Mouse (Mus musculus) CH12.LX (cell line): ENCODE measurements around the gene Pld3. TPM values are rescaled to one million over a fixed set of nuclear protein-coding genes. Genes with fewer than 3 reads are reported as not detected.

Source experiments
- DNase-seq: peaks from one replicate; pipeline ENCODE4 v3.0.0-alpha.2; 2013; ENCODE audit errors: extremely low read depth
- H3K27ac ChIP-seq: 2 replicates; pipeline ENCODE4 v1.5.1; 2012; ENCODE audit warnings: low read depth, mild to moderate bottlenecking, control low read depth, moderate library complexity; ENCODE audit not compliant: insufficient read depth
- H3K27me3 ChIP-seq: replicated peaks from 2 replicates; pipeline ENCODE3; 2012; ENCODE audit warnings: inconsistent platforms
- H3K36me3 ChIP-seq, 2 experiments: replicated peaks in 1 of 2; 2 replicates each; pipeline versions ENCODE3 to v1.6.1; 2012; ENCODE audit warnings: inconsistent platforms in 1 of 2, low read length in 1 of 2, mild to moderate bottlenecking in 1 of 2, mixed read lengths in 1 of 2, moderate library complexity in 1 of 2; ENCODE audit not compliant: control insufficient read depth in 1 of 2, insufficient read depth in 1 of 2
- H3K4me1 ChIP-seq, 2 experiments: 2 replicates each; pipeline ENCODE4 v1.6.1; 2012; ENCODE audit warnings: inconsistent platforms in 1 of 2, moderate library complexity in 1 of 2; ENCODE audit not compliant: insufficient read depth in 2 of 2, control insufficient read depth in 1 of 2
- H3K4me2 ChIP-seq: 2 replicates; pipeline ENCODE4 v1.6.1; 2012; ENCODE audit warnings: low read depth, mild to moderate bottlenecking, control low read depth; ENCODE audit not compliant: poor library complexity, insufficient read depth, severe bottlenecking
- H3K4me3 ChIP-seq, 3 experiments: fragments of 150-350 bp in 1 of 3; sonication (generic) in 1 of 3; replicated peaks in 1 of 3; 2 replicates each; pipeline versions ENCODE3 to v1.5.1; 2011 to 2012; ENCODE audit warnings: low read depth in 2 of 3, low read length in 2 of 3, mild to moderate bottlenecking in 2 of 3, moderate library complexity in 2 of 3, control low read depth in 1 of 3, improper control_type of control experiment in 1 of 3, inconsistent platforms in 1 of 3, mixed read lengths in 1 of 3; ENCODE audit not compliant: poor library complexity in 1 of 3
- H3K79me2 ChIP-seq: replicated peaks from 2 replicates; pipeline ENCODE4 v1.6.1; 2012; ENCODE audit warnings: mild to moderate bottlenecking, moderate library complexity; ENCODE audit not compliant: control insufficient read depth, poor library complexity, insufficient read depth, severe bottlenecking; ENCODE audit errors: extremely low read depth
- H3K9ac ChIP-seq: 2 replicates; pipeline ENCODE4 v1.6.1; 2012; ENCODE audit warnings: low read depth, mild to moderate bottlenecking, control low read depth, moderate library complexity; ENCODE audit not compliant: insufficient read depth
- H3K9me3 ChIP-seq: replicated peaks from 2 replicates; pipeline ENCODE3; 2012; ENCODE audit warnings: low read length, inconsistent platforms, mixed read lengths
- BHLHE40 ChIP-seq: IDR thresholded peaks from 2 replicates; pipeline ENCODE4 v1.6.1; 2011; ENCODE audit warnings: mild to moderate bottlenecking, low read depth, low read length, improper control_type of control experiment
- CHD1 ChIP-seq: IDR thresholded peaks from 2 replicates; pipeline ENCODE4 v1.6.1; 2012; ENCODE audit warnings: low read depth, low read length, improper control_type of control experiment, inconsistent platforms
- CHD2 ChIP-seq: IDR thresholded peaks from 2 replicates; pipeline ENCODE4 v1.6.1; 2011; ENCODE audit warnings: low read length, improper control_type of control experiment
- CTCF ChIP-seq, 2 experiments: IDR thresholded peaks in 1 of 2; conservative IDR thresholded peaks in 1 of 2; 2 replicates each; pipeline ENCODE4 v1.5.1; 2011 to 2012; ENCODE audit warnings: low read depth in 2 of 2, low read length in 2 of 2, improper control_type of control experiment in 1 of 2, inconsistent platforms in 1 of 2, mild to moderate bottlenecking in 1 of 2, moderate library complexity in 1 of 2
- GABPA ChIP-seq: IDR thresholded peaks from 2 replicates; pipeline ENCODE4 v1.6.1; 2012; ENCODE audit warnings: low read depth, low read length, improper control_type of control experiment, inconsistent platforms; ENCODE audit not compliant: insufficient replicate concordance
- HCFC1 ChIP-seq: IDR thresholded peaks from 2 replicates; pipeline ENCODE4 v1.6.1; 2012; ENCODE audit warnings: low read depth, mild to moderate bottlenecking, inconsistent platforms, low read length, improper control_type of control experiment
- JUN ChIP-seq: IDR thresholded peaks from 2 replicates; pipeline ENCODE4 v1.6.1; 2011; ENCODE audit warnings: low read depth, mild to moderate bottlenecking, low read length, improper control_type of control experiment, moderate library complexity; ENCODE audit not compliant: insufficient read depth
- JUND ChIP-seq: conservative IDR thresholded peaks from 2 replicates; pipeline ENCODE4 v1.6.1; 2011; ENCODE audit warnings: low read depth, low read length, improper control_type of control experiment
- MAX ChIP-seq: IDR thresholded peaks from 2 replicates; pipeline ENCODE4 v1.6.1; 2011; ENCODE audit warnings: low read length, improper control_type of control experiment
- MXI1 ChIP-seq: IDR thresholded peaks from 2 replicates; pipeline ENCODE4 v1.6.1; 2011; ENCODE audit warnings: mild to moderate bottlenecking, low read depth, low read length, improper control_type of control experiment
- NELFE ChIP-seq: IDR thresholded peaks from 2 replicates; pipeline ENCODE4 v1.6.1; 2011; ENCODE audit warnings: low read depth, low read length, improper control_type of control experiment
- NRF1 ChIP-seq: IDR thresholded peaks from 2 replicates; pipeline ENCODE4 v1.6.1; 2014; ENCODE audit warnings: low read depth, mild to moderate bottlenecking, inconsistent platforms, low read length, improper control_type of control experiment, moderate library complexity
- PAX5 ChIP-seq: IDR thresholded peaks from 2 replicates; pipeline ENCODE4 v1.6.1; 2012; ENCODE audit warnings: low read length, inconsistent platforms, mixed read lengths
- POLR2AphosphoS2 ChIP-seq: IDR thresholded peaks from 2 replicates; pipeline ENCODE4 v1.6.1; 2011; ENCODE audit warnings: low read depth, low read length, improper control_type of control experiment
- TBP ChIP-seq: conservative IDR thresholded peaks from 2 replicates; pipeline ENCODE4 v1.6.1; 2011; ENCODE audit warnings: low read depth, low read length, improper control_type of control experiment
- TCF12 ChIP-seq: IDR thresholded peaks from 2 replicates; pipeline ENCODE4 v1.6.1; 2014; ENCODE audit warnings: low read depth, mild to moderate bottlenecking, inconsistent platforms, low read length, improper control_type of control experiment
- UBTF ChIP-seq: IDR thresholded peaks from 2 replicates; pipeline ENCODE4 v1.6.1; 2012; ENCODE audit warnings: low read depth, mild to moderate bottlenecking, inconsistent platforms, low read length, improper control_type of control experiment, moderate library complexity
- USF1 ChIP-seq: IDR thresholded peaks from 2 replicates; pipeline ENCODE4 v1.6.1; 2014; ENCODE audit warnings: low read depth, mild to moderate bottlenecking, inconsistent platforms, low read length, improper control_type of control experiment
- ZC3H11A ChIP-seq: IDR thresholded peaks from 2 replicates; pipeline ENCODE4 v1.6.1; 2012; ENCODE audit warnings: low read depth, mild to moderate bottlenecking, inconsistent platforms, low read length, improper control_type of control experiment
- ZKSCAN1 ChIP-seq: IDR thresholded peaks from 2 replicates; pipeline ENCODE4 v1.6.1; 2012; ENCODE audit warnings: low read depth, inconsistent platforms, low read length, improper control_type of control experiment, borderline replicate concordance
- dilution Hi-C: fragments of 300-500 bp; cut with MboI; formaldehyde crosslinking; loops from 2 replicates; pipeline ENCODE4 v1.14.3; 2020; ENCODE audit warnings: low sequenced_read_pairs; ENCODE audit not compliant: extremely low pct_unique_long_range_greater_than_20kb, extremely low pct_ligation_motif_present
- in situ Hi-C: fragments of 300-500 bp; cut with MboI; formaldehyde crosslinking; loops from 3 replicates; pipeline ENCODE4 v1.14.3; 2019; ENCODE audit warnings: low sequenced_read_pairs, low pct_ligation_motif_present, low pct_unique_long_range_greater_than_20kb, mixed read lengths
- polyA plus RNA-seq: library from polyadenylated mRNA; unstranded; fragments of >175 nt; gene quantifications from 2 replicates; pipeline ENCODE4 v1.2.1, GENCODE M21; 2012; ENCODE audit warnings: low read depth; ENCODE audit not compliant: insufficient read length
- total RNA-seq, 2 experiments: library from RNA; depleted of rRNA; stranded (reverse); fragments of 300-350 nt in 1 of 2; fragments of >200 nt in 1 of 2; gene quantifications; 2 replicates each; pipeline ENCODE4 v1.2.3; 2012 to 2014

The Pld3 gene
- total and polyA plus RNA-seq, 3 experiments: 6.0 to 21.1 (median 14.1) TPM

GRCm38 (mm10) chr7:27536618-27537017 is 16.4 kb downstream of the Pld3 start:
- no peak for TF ChIP-seq POLR2AphosphoS2
- no peak for TF ChIP-seq CHD2
- no peak for TF ChIP-seq MAX
- no peak for TF ChIP-seq USF1
- TF ChIP-seq CHD1: no peak
- TF ChIP-seq CTCF (conservative IDR thresholded peaks at IDR 0.05 in 1 of 2, IDR thresholded peaks at IDR 0.05 in 1 of 2; ENCODE audit: low read depth in 2 of 2, low read length in 2 of 2): no peak
- TF ChIP-seq NELFE: no peak
- TF ChIP-seq TCF12: no peak
- no peak for TF ChIP-seq HCFC1
- no peak for TF ChIP-seq BHLHE40
- TF ChIP-seq JUN: no peak
- TF ChIP-seq UBTF: no peak
- TF ChIP-seq MXI1: no peak
- TF ChIP-seq JUND: no peak
- no peak for TF ChIP-seq NRF1
- Histone ChIP-seq H3K27me3 (no peaks in the 10 kb centered on the region), H3K36me3 (peaks cover 18 to 56% of the 10 kb centered on the region in 2 experiments), H3K27ac (no peak overlapping the region), H3K79me2 (no peaks in the 10 kb centered on the region), H3K4me2 (no peak overlapping the region), H3K9ac (no peak overlapping the region), H3K9me3 (no peaks in the 10 kb centered on the region), H3K4me1 (peaks cover 2 to 10% of the 10 kb centered on the region in 2 experiments; a peak in 1 of 4 replicates), H3K4me3 (no peak overlapping the region)
- no peak for DNase-seq
- dilution Hi-C loops: no loop called here
- in situ Hi-C loops: no loop called here

- Histone ChIP-seq H3K79me2 (no peaks in the 10 kb centered on the region), H3K27me3 (no peaks in the 10 kb centered on the region), H3K4me2 (no peak overlapping the region), H3K36me3 (peaks cover 18 to 47% of the 10 kb centered on the region in 2 experiments), H3K27ac (no peak overlapping the region), H3K4me1 (peaks cover 2 to 10% of the 10 kb centered on the region in 2 experiments; a peak in 1 of 4 replicates), H3K4me3 (no peak overlapping the region), H3K9me3 (no peaks in the 10 kb centered on the region), H3K9ac (no peak overlapping the region)
- in situ Hi-C loops: no loop called here
- TF ChIP-seq TBP (no peak), PAX5 (no peak), GABPA (no peak), CHD2 (no peak), ZKSCAN1 (no peak), ZC3H11A (no peak), POLR2AphosphoS2 (no peak), NELFE (no peak), MAX (no peak)
- dilution Hi-C loops: no loop called here
- DNase-seq: no peak
Measured at GRCm38 (mm10) chr7:27535386-27535785, 17.6 kb downstream of the Pld3 start.
